Mouse (Mus musculus) C2C12 (cell line): ENCODE results near the gene Olfr1260. TPM values are rescaled to one million over a fixed set of nuclear protein-coding genes. Genes with fewer than 3 reads are reported as not detected.

ENCODE experiments used
- H3K27me3 ChIP-seq: one replicate; pipeline ENCODE4 v1.6.1; 2011; ENCODE audit not compliant: control insufficient read depth, insufficient read depth, insufficient read length
- H3K36me3 ChIP-seq: one replicate; pipeline ENCODE4 v1.6.1; 2011; ENCODE audit not compliant: control insufficient read depth, insufficient read depth
- H3K4me3 ChIP-seq: one replicate; pipeline ENCODE4 v1.5.1; 2011; ENCODE audit warnings: mild to moderate bottlenecking, control low read depth; ENCODE audit not compliant: poor library complexity, insufficient read depth, severe bottlenecking
- H3K79me2 ChIP-seq: one replicate; pipeline ENCODE4 v1.6.1; 2011; ENCODE audit not compliant: control insufficient read depth, insufficient read depth
- H3K79me3 ChIP-seq: one replicate; pipeline ENCODE4 v1.6.1; 2011; ENCODE audit warnings: low read depth, control low read depth
- H3ac ChIP-seq: one replicate; pipeline ENCODE3; 2011; ENCODE audit warnings: low read depth; ENCODE audit not compliant: control insufficient read depth, insufficient read length
- CEBPB ChIP-seq: IDR thresholded peaks from one replicate; pipeline ENCODE4 v1.6.1; 2011; ENCODE audit warnings: low read depth, mild to moderate bottlenecking, control low read depth, moderate library complexity
- CTCF ChIP-seq: IDR thresholded peaks from one replicate; pipeline ENCODE4 v1.5.1; 2011; ENCODE audit not compliant: control insufficient read depth, insufficient read depth, insufficient read length
- FOSL1 ChIP-seq: IDR thresholded peaks from one replicate; pipeline ENCODE4 v1.8.0; 2011; ENCODE audit warnings: mild to moderate bottlenecking, low read length; ENCODE audit not compliant: poor library complexity, insufficient read depth, severe bottlenecking
- MAX ChIP-seq: IDR thresholded peaks from one replicate; pipeline ENCODE4 v1.6.1; 2011; ENCODE audit warnings: mild to moderate bottlenecking, control low read depth
- MYOD1 ChIP-seq: IDR thresholded peaks from one replicate; pipeline ENCODE4 v1.6.1; 2011; ENCODE audit warnings: low read depth; ENCODE audit not compliant: control insufficient read depth, insufficient read length
- MYOG ChIP-seq: IDR thresholded peaks from one replicate; pipeline ENCODE4 v1.6.1; 2011; ENCODE audit not compliant: control insufficient read depth, insufficient read length; ENCODE audit errors: extremely low read depth
- USF1 ChIP-seq: IDR thresholded peaks from one replicate; pipeline ENCODE4 v1.6.1; 2011; ENCODE audit warnings: low read depth, mild to moderate bottlenecking, control low read depth, moderate library complexity
- long read RNA-seq, 2 experiments: library from polyadenylated mRNA; unstranded; transcript quantifications; one replicate each; pipeline ENCODE4 v2.0.0; 2019 to 2020
- polyA plus RNA-seq: library from polyadenylated mRNA; unstranded; fragments of >200 nt; fragmentation: generic; extraction: Trizol; gene quantifications from one replicate; pipeline ENCODE4 v1.2.1, GENCODE M21; 2012; ENCODE audit warnings: missing spikeins

Olfr1260 gene
- not detected for polyA plus RNA-seq
- long read RNA-seq, experiment 1, result 0 reads
- long read RNA-seq, experiment 2, result 0 reads

- Histone ChIP-seq H3K4me3 (no peak within 1 kb of the TSS), H3K27me3 (no peaks in the 10 kb centered on the region), H3K79me3 (no peaks in the 10 kb centered on the region), H3K79me2 (no peaks in the 10 kb centered on the region), H3ac (no peak within 1 kb of the TSS), H3K36me3 (no peaks in the 10 kb centered on the region)
- TF ChIP-seq MYOD1 (no peak), CEBPB (no peak), FOSL1 (no peak), MAX (no peak), MYOG (no peak), USF1 (no peak)
Measured at GRCm38 (mm10) chr2:89974184-89974583, at the start of gene Olfr1260. Gene Olfr1260 (plus strand): TSS chr2:89974340.

- TF ChIP-seq MAX, result no peak
- no peak for TF ChIP-seq MYOG
- TF ChIP-seq USF1, result no peak
- TF ChIP-seq CTCF, result no peak
- TF ChIP-seq FOSL1, result no peak
- TF ChIP-seq CEBPB, result no peak
- TF ChIP-seq MYOD1, result no peak
- no peaks in the 10 kb centered on the region for H3K79me2 ChIP-seq
Measured at GRCm38 (mm10) chr2:89927009-89927408, 47.1 kb upstream of the Olfr1260 start, which contains the start of gene Olfr1258. Gene Olfr1258 (plus strand): TSS chr2:89927309.

GRCm38 (mm10) chr2:89948564-89948963 lies 25.6 kb upstream of the Olfr1260 start, which contains the start of gene Olfr1259:
Gene Olfr1259 (minus strand): TSS chr2:89948664.
- Histone ChIP-seq H3K27me3 (no peaks in the 10 kb centered on the region), H3K79me2 (no peaks in the 10 kb centered on the region), H3K4me3 (no peak within 1 kb of the TSS), H3K36me3 (no peaks in the 10 kb centered on the region), H3ac (no peak within 1 kb of the TSS), H3K79me3 (no peaks in the 10 kb centered on the region)
- TF ChIP-seq MAX (no peak), FOSL1 (no peak), MYOD1 (no peak), USF1 (no peak), CTCF (no peak), MYOG (no peak), CEBPB (no peak)

More at GRCm38 (mm10) chr2:89927009-89927408, 47.1 kb upstream of the Olfr1260 start, which contains the start of gene Olfr1258:
- Histone ChIP-seq H3K36me3 (no peaks in the 10 kb centered on the region), H3K27me3 (no peaks in the 10 kb centered on the region), H3K4me3 (no peak within 1 kb of the TSS), H3K79me3 (no peaks in the 10 kb centered on the region), H3ac (no peak within 1 kb of the TSS)

- TF ChIP-seq USF1 (no peak), MAX (no peak), CEBPB (no peak), CTCF (no peak), MYOD1 (no peak), FOSL1 (no peak), MYOG (no peak)
- no peaks in the 10 kb centered on the region for H3K27me3 ChIP-seq
- H3K79me2 ChIP-seq, result no peaks in the 10 kb centered on the region
- H3K36me3 ChIP-seq, result no peaks in the 10 kb centered on the region
- H3K4me3 ChIP-seq, result no peak overlapping the region
- no peaks in the 10 kb centered on the region for H3K79me3 ChIP-seq
- no peak overlapping the region for H3ac ChIP-seq
Measured at GRCm38 (mm10) chr2:89977709-89978108, 3.6 kb downstream of the Olfr1260 start.

DNA sequence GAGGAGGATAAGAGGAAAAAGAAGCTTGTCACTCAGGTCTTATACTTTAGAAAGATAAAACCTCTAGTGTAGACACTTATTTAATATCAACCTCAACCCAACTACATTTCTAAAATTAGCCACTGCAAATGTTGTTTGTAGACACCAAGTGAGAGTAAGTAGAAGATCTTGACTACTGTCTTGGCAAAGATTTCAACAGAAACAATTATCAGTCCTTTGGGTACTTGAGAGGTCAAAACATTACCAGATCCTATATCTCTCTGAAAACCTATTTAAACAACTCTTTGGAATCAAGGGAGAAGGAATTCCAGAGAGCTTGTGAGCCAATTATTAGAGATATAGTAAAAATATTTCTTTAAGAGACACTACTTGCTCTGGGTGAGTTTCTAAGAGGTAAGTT lies 16.8 kb downstream of the Olfr1260 start, which contains the start of gene Olfr1261:
Gene Olfr1261 (plus strand): TSS at position 301 of the 400 bp plus-strand sequence.
- TF ChIP-seq CTCF, result no peak
- no peak for TF ChIP-seq FOSL1
- no peak for TF ChIP-seq MAX
- no peak for TF ChIP-seq CEBPB
- no peak for TF ChIP-seq USF1
- no peak for TF ChIP-seq MYOG
- TF ChIP-seq MYOD1, result no peak
- H3K4me3 ChIP-seq, result no peak within 1 kb of the TSS

GRCm38 (mm10) chr2:89999845-90000244 lies 25.7 kb downstream of the Olfr1260 start, which contains the start of gene Olfr1262:
Gene Olfr1262 (plus strand): TSS chr2:90000145.
- TF ChIP-seq MAX, result no peak
- no peak for TF ChIP-seq MYOD1
- TF ChIP-seq CEBPB, result no peak
- no peaks in the 10 kb centered on the region for H3K79me2 ChIP-seq
- H3K36me3 ChIP-seq, result no peaks in the 10 kb centered on the region
- no peak within 1 kb of the TSS for H3ac ChIP-seq
- H3K79me3 ChIP-seq, result no peaks in the 10 kb centered on the region
- H3K27me3 ChIP-seq, result no peaks in the 10 kb centered on the region
- no peak within 1 kb of the TSS for H3K4me3 ChIP-seq

More for the DNA sequence above, 16.8 kb downstream of the Olfr1260 start, which contains the start of gene Olfr1261:
- Histone ChIP-seq H3ac (no peak within 1 kb of the TSS), H3K79me2 (no peaks in the 10 kb centered on the region), H3K27me3 (no peaks in the 10 kb centered on the region), H3K79me3 (no peaks in the 10 kb centered on the region), H3K36me3 (no peaks in the 10 kb centered on the region)
